Mouse (Mus musculus) lung, adult 2 months (tissue): Measurements from ENCODE around the gene Olfr155. TPM values are rescaled to one million over a fixed set of nuclear protein-coding genes. Genes with fewer than 3 reads are reported as not detected.
A peak's percentile ranks its signal among the peaks of the same experiment; 100 is the strongest.

ENCODE experiments used
- DNase-seq: peaks from one replicate; pipeline ENCODE4 v3.0.0; 2022
- H3K4me1 ChIP-seq: fragments of 200-500 bp; 2 replicates; pipeline ENCODE4 v1.6.1; 2011; ENCODE audit warnings: low read length; ENCODE audit not compliant: control insufficient read depth, insufficient read depth
- H3K4me3 ChIP-seq: fragments of 200-500 bp; replicated peaks from 2 replicates; pipeline ENCODE3; 2011; ENCODE audit warnings: low read depth, mild to moderate bottlenecking, control low read depth, low read length; ENCODE audit errors: extremely low read depth
- CTCF ChIP-seq: fragments of 200-500 bp; IDR thresholded peaks from 2 replicates; pipeline ENCODE4 v1.5.1; 2011; ENCODE audit warnings: mild to moderate bottlenecking, low read length, control low read depth; ENCODE audit not compliant: insufficient read depth
- POLR2A ChIP-seq: fragments of 200-500 bp; IDR thresholded peaks from 2 replicates; pipeline ENCODE4 v1.6.1; 2011; ENCODE audit warnings: low read depth, mild to moderate bottlenecking, control low read depth, low read length, borderline replicate concordance; ENCODE audit errors: extremely low read depth
- WGBS: fragments of 180-500 bp; shearing (Covaris S2); methylation state at CpG from one replicate; pipeline ENCODE4 v1.1.7; 2018; 5-methylcytosine and 5-hydroxymethylcytosine counted together
- polyA plus RNA-seq: library from polyadenylated mRNA; depleted of rRNA; stranded (reverse); fragments of >200 nt; gene quantifications from 2 replicates; pipeline ENCODE4 v1.2.3, GENCODE M21; 2012; rRNA removed

Olfr155 gene
- not detected in 2 replicates for polyA plus RNA-seq

DNA sequence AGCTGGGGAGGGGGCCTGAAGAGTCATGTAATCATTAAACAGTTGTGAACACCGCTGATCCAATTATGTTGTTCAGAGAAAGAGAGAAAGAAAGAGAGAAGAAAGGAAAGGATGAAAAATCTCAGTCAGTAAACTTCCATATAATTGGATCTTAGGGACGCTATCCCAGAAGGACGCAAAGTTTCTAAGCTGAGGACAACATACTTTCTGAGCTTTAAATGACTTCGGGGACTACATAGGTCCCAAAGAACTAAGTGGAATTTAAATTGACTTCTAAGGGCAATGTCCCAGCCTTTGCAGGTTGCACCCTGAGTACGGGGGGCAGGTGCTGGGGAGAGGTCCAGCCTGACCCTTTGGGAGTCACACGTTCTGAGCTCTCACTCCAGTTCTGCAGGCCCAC lies at the start of gene Olfr155:
Olfr155 (plus strand) TSS at position 301 of the 400 bp plus-strand sequence.
- TF ChIP-seq POLR2A (no peak), CTCF (no peak)
- 79% methylated on average over 6 of the region's 6 CpGs for WGBS
- Histone ChIP-seq H3K4me3 (no peak within 1 kb of the TSS), H3K4me1 (no peaks in the 10 kb centered on the region)
- no peak for DNase-seq

DNA sequence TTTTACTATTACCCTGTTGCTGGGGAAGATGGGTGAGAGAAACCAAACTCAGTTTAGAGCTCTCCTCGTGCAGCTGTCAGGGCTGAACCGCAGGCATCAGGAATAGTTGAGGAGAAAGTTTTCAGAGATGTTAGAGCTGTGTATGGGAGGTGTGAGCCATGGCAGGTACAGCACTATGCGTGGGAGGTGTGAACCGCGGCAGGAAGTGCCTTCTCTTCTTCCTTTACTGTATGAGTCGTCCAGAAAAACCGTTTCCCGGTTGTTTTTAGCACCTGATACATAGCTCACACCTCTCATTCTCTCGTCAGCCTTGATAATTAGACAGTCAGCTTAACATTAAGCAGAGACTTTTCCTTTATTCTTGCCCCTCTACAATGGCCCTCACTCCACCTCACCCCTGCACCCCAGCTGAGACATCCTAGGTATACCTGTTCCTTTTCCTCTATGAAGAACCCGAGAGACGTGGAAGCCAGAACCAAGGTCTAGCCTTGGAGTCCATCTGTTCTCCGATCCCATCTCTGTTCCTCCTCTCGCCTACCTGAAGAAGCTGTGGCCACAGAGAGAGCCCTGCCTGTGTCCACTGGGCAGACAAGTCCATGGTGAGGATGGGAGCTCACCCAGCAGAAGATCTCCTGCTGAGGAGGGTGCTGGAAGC lies 28.3 kb upstream of the Olfr155 start:
- Histone ChIP-seq H3K4me1 (no peaks in the 10 kb centered on the region), H3K4me3 (no peak overlapping the region)
- DNase-seq = no peak
- WGBS = 67% methylated on average over 13 of the region's 13 CpGs
- no peak for TF ChIP-seq POLR2A
- TF ChIP-seq CTCF = no peak

DNA sequence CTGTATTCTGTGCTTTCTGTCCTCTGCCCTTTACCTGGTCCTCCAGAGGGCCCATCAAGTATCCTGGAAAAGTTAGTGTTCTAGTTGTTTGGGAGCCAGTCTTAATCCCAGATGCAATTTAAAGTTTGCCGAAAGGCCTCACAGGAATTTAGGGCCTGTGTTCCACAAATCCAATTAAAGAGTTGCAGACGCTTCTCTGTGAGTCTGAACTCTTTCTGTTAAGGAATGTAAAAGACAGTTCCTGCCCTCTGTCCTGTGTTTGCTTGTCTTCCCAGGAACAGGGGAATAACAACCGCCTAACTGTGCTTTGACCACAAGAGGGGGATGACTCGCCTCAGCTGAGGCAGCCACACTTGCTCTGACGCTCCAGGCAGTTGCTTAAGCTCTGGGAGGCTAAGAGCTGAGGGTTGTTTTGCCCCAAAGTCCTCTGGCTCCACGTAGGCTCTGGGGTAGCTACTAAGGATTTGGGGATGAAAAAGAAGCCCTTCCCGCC lies 27.5 kb upstream of the Olfr155 start, which contains the start of gene Olfr156:
Olfr156 (minus strand) TSS at position 51 of the 493 bp plus-strand sequence.
- Histone ChIP-seq H3K4me1 (no peaks in the 10 kb centered on the region), H3K4me3 (no peak within 1 kb of the TSS)
- 31% methylated on average over 7 of the region's 7 CpGs for WGBS
- TF ChIP-seq POLR2A (no peak), CTCF (peak; percentile 55; the same call in 1 of the 2 replicates)
- DNase-seq = peak; percentile 12

DNA sequence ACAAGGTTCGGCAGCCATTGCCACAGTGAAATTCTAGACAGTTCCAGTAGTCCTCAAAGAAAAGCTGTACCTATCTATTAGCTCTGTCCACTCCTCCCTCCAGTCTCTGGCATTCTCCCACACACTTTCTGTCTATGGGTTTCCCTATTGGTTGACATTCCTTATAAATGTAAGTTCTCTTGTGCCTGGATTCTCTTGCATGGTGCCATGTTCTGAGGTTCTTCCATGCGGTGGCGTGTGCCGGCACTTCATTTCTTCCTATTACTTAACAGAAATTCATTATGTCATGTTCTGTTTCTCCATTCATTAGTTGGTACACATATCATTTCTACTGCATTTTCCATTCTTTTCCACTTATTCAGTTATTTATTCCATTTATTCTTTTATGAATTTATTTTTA lies 22.6 kb upstream of the Olfr155 start:
- no peaks in the 10 kb centered on the region for H3K4me1 ChIP-seq
- DNase-seq = no peak
- H3K4me3 ChIP-seq = no peak overlapping the region
- 92% methylated on average over 4 of the region's 4 CpGs for WGBS
- TF ChIP-seq POLR2A (no peak), CTCF (no peak)

DNA sequence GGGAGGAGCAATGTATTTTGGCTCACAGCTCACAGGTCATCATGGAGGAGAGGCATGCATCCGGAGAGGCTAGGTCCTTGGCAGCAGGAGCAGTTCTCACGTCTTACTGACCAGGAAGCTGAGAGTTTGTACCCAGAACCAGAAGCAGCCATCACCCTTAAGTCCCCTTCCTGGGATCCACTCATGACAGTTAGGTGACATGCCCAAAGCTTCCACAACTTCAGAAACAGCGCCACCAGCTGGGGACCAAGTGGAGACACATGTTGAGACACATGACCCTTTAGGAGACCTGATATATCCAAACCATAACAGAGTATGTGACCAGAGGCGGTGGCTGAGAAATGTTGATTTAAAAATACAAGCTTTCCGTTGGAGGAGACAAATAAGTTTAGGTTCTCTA lies 19.3 kb upstream of the Olfr155 start:
- TF ChIP-seq POLR2A = no peak
- TF ChIP-seq CTCF = peak; percentile 19; the same call in 1 of the 2 replicates
- no peak overlapping the region for H3K4me3 ChIP-seq
- no peaks in the 10 kb centered on the region for H3K4me1 ChIP-seq
- DNase-seq = no peak
- WGBS = 58% methylated on average over 5 of the region's 5 CpGs

DNA sequence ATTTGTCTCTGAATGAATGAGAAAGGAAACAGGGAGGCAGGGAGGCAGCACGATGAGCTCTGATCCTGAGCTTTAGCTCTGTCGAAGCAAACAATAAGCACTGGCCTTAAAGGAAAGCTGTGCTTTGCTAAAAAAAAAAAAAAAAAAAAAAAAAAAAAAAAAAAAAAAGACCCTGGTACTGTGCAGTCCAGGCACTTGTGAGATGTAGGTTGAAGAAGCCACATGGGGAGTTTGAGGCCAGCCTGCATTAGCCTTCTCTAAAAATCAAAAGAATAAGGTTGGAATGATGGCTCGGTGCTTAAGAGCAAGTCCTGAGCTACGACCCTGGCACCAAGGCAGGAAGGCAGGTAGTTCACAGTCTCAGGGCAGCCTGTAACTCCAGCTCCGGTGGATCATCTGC lies 17.6 kb upstream of the Olfr155 start:
- WGBS = 58% methylated on average over 5 of the region's 5 CpGs
- Histone ChIP-seq H3K4me3 (no peak overlapping the region), H3K4me1 (no peaks in the 10 kb centered on the region)
- TF ChIP-seq POLR2A (no peak), CTCF (no peak)
- no peak for DNase-seq

DNA sequence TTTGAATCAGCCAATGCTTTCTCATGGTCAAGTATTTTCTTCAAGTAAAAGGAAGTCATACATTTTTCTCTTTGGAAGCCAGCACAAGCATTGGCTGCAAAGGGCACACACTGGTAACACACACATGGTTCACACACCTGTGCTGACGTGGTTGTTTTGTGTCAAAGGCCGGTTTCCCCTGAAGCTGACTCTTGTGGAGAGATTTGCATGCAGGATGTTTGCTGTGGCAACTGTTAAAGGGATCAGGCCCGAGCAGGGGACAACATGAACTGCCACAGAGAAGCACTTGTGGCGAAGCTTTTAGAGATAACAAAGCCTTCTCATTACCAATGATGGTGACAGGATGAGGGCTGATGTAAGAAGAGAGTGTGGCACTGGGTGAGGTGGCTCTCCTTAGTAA lies 16.6 kb upstream of the Olfr155 start:
- WGBS = 53% methylated on average over 4 of the region's 4 CpGs
- Histone ChIP-seq H3K4me3 (no peak overlapping the region), H3K4me1 (no peaks in the 10 kb centered on the region)
- TF ChIP-seq CTCF (no peak), POLR2A (no peak)
- no peak for DNase-seq

DNA sequence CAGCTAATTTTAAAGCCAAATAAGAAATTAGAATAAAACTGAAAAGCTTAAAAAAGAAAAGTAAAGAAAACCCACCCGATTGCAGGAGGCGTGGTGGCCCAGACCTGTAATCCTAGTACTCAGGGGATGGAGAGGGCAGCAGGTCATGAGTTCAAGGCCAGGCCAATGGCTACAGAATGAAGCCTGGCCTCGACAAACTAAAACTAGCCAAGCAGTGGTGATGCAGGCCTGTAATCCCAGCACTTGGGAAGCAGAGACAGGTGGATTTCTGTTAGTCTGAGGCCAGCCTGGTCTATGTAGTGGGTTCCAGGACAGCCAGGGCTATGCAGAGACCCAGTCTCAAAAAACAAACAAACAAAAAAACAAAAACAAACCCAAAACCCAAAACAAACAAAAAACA lies 13.0 kb upstream of the Olfr155 start:
- Histone ChIP-seq H3K4me3 (no peak overlapping the region), H3K4me1 (no peaks in the 10 kb centered on the region)
- TF ChIP-seq POLR2A (no peak), CTCF (no peak)
- DNase-seq = no peak
- WGBS = 80% methylated on average over 3 of the region's 3 CpGs

DNA sequence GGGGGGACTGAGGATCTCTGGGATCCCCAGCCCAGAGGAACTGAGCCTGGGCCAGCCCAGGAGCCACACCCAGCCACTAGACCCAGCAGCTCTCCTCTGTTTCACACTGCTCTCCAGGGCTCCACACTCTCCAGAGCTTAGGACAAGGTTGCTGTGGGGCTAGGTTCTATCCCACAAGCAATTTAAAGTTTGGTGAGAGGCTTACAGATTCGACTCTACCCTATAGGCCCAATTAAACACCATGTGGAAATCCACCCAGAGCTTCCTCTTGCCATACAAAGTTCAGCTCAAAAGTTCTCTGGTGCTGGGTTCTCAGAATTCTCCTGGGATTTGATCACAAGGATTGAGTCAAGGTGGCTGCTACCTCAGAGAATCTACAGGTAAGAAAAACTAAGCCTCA lies 11.3 kb upstream of the Olfr155 start, which contains the start of gene Olfr157:
Olfr157 (minus strand) TSS at position 101 of the 400 bp plus-strand sequence.
- no peak within 1 kb of the TSS for H3K4me3 ChIP-seq
- no peaks in the 10 kb centered on the region for H3K4me1 ChIP-seq
- WGBS = 74% methylated on average over 1 of the region's 1 CpGs
- DNase-seq = no peak
- TF ChIP-seq CTCF = no peak
- no peak for TF ChIP-seq POLR2A

DNA sequence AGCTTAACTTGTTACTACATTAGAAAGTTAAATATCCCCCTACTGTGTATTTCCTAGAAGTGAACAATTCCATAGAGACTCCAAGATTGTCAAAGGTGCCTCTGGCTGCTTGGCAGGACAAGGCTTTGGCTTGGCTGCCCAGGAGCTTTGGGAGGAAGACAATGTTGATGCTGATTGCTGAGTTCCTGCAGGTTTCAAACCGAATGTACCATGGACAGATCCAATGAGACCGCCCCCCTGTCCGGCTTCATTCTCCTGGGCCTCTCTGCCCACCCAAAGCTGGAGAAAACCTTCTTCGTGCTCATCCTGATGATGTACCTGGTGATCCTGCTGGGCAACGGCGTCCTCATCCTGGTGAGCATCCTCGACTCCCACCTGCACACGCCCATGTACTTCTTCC lies 2.7 kb downstream of the Olfr155 start:
- TF ChIP-seq POLR2A (no peak), CTCF (no peak)
- no peak overlapping the region for H3K4me3 ChIP-seq
- WGBS = 68% methylated on average over 8 of the region's 8 CpGs
- H3K4me1 ChIP-seq = no peaks in the 10 kb centered on the region
- DNase-seq = no peak
